Mouse (Mus musculus): ENCODE measurements around the gene Qk. TPM values are rescaled to one million over a fixed set of nuclear protein-coding genes. Genes with fewer than 3 reads are reported as not detected.

Gene Qk
- total RNA-seq, 2 experiments from 2014 or later: 339 to 352 TPM

DNA sequence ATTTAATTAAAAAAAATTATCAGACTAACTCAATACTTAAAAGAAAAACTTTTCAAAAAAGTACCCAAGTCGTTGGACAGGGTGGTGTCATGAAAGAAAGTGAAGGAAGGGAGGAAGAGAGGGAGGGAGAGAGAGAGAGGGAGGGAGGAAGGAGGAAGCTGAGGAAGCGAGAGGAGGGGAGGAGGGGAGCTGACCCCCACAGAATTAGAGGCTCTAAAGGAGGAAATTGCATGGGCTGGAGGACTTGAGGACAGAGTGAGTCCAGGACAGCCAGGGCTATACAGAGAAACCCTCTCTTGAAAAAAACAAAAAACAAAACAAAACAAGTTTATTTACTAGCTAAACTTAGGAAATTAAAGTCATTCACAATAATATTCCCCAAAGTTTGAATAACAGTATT lies 27.1 kb downstream of the Qk start:
- intact Hi-C loops (cut with DNase I): no loop called here
- no peak for DNase-seq (ENCODE audit: low spot score in 2 of 2)

DNA sequence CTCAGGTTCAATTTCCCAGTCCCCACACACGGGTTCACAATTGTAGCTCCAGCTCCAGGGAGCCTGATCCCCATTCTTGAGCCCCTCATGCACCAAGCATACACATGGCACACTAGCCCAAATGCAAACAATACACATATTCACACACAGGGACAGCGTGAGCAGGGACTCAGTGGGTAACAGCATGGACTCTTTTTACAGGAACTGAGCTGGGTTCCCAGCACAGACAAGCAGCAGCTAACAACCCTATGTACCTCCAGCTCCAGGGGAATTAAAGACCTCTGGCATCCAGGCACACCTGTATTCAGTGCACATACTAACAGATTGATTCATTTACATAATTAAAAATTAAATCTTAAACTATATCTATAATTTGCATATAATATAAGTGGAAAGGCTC lies 34.9 kb downstream of the Qk start:
- DNase-seq (ENCODE audit: low spot score in 2 of 2): no peak
- intact Hi-C loops (cut with DNase I): no loop called here

DNA sequence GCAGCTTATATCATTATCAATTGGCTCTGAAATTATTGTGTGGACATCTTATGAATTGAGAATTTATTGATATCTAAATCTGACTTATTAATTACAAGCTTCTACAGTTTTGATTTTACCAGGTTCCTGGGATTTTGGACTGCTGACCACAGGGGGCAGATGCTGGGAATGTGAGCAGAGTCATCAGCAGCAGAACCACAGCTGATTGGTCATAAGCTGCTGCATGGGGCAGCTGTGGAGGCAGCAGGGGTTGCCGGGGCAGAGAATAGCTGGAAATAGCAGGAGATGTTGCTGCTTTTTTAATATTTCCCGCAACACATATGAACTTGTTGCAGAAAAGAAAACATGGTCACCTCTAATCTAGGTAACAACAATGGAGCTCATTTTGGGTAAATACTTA lies 40.1 kb downstream of the Qk start:
- DNase-seq (ENCODE audit: low spot score in 2 of 2): no peak
- intact Hi-C loops (cut with DNase I): no loop called here

DNA sequence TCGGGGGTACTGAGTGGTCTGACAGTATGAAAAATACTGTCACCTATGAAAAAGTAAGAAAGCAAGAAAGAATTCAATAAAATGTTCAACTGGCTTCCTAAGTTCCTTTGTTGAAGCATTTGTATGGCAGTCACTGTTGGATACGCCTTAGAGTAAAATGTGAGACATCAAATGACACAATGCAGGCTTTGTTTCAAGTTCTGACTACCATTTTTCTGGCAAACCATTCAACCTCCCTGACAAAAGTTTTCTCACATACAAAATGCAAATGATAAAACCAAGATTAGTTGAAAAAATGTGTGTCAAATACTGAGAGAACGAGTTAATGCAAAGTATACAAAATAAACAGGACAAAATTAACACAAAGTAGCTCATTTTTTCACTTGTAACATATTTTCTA lies 50.1 kb downstream of the Qk start:
- intact Hi-C loops (cut with DNase I): no loop called here
- DNase-seq (ENCODE audit: low spot score in 2 of 2): no peak

DNA sequence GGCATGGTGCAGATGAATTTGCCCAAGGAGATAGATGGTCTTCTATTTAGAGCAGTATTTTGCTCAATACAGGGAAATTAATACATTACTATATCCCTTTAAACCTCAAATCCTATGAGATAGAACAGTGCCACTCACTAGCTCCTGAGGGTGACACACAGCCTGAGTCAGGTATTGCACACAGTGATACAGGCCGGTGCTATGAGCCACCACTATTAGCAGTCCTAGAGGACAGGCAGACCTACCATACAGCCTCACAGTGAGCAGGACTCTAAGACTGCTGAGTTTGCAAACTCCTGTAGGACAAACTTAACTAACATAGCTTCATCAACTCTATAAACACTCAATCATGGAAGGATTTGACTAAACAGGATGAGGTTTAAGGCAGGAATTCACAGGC lies 51.2 kb downstream of the Qk start:
- no peak for DNase-seq (ENCODE audit: low spot score in 2 of 2)
- intact Hi-C loops (cut with DNase I): no loop called here

DNA sequence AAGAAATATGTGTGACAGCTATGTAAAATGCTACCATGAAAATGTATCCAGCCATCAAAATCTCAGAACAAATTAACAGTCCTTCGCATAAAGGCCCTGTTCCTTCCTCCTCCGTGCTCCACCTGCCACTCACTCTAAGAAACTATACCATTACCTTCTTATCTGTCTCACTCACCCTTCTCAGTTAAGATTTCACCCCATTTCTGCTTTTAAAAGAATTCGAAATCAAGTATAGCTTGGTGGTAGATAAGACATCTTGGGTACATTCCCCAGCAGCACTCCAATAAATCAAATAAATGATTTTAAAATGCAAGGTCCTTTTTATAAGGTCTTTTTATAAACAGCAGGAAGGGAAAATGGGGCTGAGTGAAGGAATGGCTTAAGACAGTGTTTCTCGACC lies 53.4 kb downstream of the Qk start:
- intact Hi-C loops (cut with DNase I): no loop called here
- DNase-seq (ENCODE audit: low spot score in 2 of 2): no peak

DNA sequence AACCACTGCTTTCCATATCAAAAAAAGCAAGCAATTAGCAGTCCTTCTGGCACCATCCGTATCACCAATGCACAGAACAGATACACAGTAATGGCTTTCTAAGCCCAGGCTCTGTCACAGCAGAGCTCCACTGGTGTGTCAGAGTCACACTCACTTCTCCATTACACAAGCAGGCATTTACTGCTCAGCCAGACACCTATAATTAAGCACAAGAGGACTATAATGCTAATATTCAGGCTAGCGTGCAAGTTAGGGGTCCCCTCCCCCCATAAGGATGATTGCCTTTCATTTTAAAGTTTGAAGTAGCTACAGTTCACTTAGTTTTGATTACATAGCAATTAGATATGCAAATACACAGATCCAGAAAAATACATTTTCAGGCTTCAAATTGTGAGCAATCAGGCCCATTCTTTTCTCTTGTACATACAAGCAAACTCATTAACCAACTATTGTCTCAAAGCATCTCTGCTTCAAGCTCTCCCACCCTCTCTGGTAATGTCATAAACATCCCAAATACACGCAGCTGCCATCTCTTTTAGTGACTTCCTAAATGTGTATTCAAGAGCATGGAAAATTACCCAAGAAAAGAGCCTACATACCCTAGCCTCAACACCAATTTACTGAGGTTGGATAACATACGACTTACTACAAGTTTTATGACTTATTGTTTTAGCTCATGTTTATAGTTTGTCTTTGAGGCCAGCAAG lies 68.2 kb downstream of the Qk start:
- peak in 1 of 2 experiments; percentile 17 for DNase-seq (ENCODE audit: low spot score in 2 of 2)

DNA sequence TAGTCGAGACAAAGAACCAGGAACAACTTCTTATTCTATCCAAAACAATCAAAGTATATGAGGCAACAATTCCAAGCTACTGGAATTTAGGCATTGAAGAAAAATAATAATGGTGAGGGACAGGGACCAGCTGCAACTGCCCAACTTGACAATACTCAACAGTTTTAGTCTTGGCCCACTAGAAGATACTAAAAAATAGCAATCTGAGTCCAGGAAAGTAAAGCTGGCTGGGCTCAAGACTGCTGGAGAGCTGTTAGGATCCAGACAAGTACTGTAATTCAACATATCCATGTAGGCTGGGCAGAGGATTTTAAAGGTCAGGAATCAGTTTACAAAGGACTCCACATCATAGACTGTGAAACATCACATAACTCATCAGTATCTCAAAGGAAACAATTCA lies 79.6 kb downstream of the Qk start:
- intact Hi-C loops (cut with DNase I): no loop called here
- DNase-seq (ENCODE audit: low spot score in 2 of 2): no peak

More for the DNA sequence above, 68.2 kb downstream of the Qk start:
- intact Hi-C loops (cut with DNase I): no loop called here

DNA sequence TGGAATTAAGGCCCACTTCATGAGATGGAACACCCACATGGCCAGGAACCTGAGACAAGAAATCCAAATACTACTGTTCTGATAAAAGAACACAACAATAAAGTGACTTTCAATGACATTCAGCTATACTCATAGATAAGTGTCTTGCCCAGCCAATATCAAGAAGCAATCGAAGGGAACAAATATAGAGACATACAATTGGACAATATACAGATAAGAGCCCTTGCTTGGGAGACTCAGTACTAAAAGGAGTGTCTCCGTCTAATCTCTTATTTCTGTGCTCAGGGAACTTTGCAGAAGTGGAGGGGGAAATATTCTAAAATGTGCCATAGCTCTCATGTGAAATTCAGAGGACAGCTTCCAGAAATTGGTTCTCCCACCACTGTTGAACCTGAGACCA lies 83.1 kb downstream of the Qk start:
- intact Hi-C loops (cut with DNase I): no loop called here

DNA sequence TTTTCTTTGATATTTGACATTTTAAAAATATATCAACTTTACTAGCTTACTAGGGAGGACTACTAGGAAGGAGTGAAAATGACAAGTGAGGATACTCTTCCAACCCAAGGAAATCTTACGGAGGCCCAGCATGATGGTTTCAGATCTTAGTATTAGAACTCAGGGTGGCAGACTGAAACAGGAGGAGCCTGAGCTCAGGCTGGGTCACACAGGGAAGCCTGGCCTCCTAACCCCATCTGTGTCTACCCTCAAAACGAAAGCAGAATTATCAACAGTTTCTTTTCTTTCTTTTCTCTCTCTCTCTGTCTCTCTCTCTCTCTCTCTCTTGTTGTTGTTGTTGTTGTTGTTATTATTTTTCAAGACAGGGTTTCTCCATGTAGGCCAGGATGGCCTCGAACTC lies 87.2 kb downstream of the Qk start:
- intact Hi-C loops (cut with DNase I): no loop called here
- DNase-seq (ENCODE audit: low spot score in 2 of 2): no peak

More for the DNA sequence above, 83.1 kb downstream of the Qk start:
- no peak for DNase-seq (ENCODE audit: low spot score in 2 of 2)

DNA sequence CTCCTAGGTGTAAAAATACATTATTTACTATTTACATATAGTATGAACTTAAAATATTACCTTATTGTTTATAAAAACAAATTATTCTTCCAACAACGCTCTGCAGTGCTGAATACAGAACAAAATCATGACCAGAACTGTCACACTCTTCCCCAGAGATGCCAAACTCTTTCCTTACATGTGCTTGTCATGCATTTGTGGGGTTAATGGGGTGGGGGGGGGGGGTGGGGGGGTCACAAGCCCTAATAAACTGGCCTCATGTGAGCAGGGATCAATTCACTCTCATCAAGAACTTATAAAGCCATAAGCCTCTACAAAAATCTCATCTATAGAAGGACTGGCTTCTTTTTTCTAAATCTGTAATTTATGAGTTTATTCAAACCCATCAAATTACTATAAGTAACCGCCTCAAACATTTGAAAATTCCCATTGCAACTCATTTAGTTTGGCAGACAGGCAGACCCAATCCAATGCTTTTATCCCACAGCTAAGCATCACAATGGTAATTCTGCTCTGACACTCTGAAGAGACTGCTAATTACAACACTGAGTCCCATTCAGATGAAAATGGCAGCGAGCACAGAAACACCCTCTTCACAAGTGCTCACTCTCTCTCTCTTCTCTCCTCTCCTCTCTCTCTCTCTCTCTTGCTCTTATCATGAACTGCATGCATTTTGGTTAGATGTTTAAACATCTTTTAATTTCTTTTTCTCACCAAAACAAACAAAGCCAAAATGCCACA lies 91.7 kb downstream of the Qk start:
- intact Hi-C loops (cut with DNase I): no loop called here
- DNase-seq (ENCODE audit: low spot score in 2 of 2): no peak

DNA sequence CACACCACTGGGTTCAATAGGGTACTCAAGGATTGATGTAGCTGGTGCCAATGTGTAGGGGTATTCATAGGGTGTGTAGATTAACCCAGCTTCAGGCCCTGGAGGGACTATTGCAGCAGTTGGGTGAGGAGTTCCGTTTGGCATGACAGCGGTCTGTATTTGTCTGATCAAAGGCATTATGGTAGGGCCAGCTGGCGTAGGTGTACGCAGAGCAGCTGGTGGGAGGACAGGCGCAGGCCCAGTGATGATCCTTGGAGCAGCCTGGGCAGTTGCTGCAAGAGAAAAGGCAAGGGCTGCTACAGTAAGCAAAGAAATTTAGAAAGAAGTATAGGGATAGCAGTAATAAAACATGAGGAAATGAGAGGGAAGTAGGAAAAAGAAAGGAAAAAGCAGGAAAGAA lies 103.5 kb downstream of the Qk start:
- intact Hi-C loops (cut with DNase I): loop anchor here (10.0 kb wide), 1 partner anchor 279 kb away; no protein-coding TSS in a partner anchor
- DNase-seq (ENCODE audit: low spot score in 2 of 2): no peak

DNA sequence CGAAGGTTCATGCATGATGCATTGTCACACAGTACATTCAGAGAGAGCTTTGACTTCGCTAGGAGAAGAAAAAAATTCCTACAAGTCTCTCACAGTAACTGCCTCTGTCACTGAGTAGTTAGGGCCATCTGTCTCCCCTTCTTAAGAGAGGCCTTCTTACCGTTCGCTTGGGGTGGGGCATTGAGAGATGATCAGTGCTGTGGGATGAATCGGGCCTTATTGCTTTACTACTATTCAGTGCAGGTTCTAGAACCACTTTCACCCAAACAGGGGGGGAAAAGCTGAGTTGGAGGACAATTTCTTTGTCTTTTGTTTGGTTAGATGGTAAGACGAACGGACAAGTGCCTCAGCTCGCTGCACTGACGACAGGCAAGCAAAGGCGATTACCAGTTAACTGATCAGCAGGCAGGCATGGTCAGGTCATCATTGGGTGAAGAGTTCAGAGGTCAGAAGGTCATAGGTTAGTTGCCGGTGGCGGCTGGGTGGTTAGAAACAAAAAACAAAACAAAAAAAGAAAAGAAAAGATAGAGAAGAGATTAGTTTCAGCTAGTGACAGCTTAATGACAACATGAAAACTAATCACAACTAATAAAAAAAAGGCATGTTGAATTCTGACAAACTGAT lies 110.4 kb downstream of the Qk start:
- intact Hi-C loops (cut with DNase I): no loop called here
- DNase-seq (ENCODE audit: low spot score in 2 of 2): no peak

DNA sequence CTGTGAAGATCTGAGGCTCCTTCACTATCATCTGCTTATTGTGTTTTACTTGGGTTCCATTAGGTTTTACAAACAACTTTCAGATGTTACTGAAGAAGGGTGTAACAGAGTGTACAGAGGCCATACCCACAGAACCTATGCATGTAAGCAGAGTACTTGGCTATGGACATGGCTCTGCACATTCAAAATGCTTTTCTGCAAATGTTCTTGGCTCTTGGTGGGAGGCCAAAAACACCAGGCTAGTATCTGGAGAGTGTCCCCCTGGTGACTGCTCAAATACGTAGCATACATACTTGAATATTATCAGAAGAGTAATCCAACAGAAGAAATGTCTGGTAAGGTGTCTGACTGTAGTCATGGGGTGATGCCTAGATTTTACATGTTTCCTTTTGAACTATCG lies 121.0 kb downstream of the Qk start:
- intact Hi-C loops (cut with DNase I): no loop called here
- no peak for DNase-seq (ENCODE audit: low spot score in 2 of 2)

DNA sequence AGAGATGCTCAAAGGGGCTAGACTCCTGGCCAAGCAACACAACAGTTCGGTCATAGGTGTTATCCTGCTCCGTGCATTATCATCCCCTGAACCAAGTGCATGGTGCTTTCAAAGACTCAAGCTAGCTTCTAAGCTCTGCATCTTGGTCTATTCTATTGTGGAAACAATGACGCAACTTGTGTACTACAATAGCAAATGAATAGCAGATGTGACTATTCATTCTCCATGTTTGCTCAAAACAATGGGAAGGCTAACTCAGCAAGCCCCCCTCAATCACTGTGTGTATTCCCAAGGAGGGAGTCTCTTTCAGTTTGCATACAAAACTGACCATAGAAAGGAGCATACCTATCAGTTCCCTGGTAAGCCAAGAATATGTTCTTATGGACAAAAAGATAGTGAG lies 121.4 kb downstream of the Qk start:
- DNase-seq (ENCODE audit: low spot score in 2 of 2): no peak
- intact Hi-C loops (cut with DNase I): no loop called here

DNA sequence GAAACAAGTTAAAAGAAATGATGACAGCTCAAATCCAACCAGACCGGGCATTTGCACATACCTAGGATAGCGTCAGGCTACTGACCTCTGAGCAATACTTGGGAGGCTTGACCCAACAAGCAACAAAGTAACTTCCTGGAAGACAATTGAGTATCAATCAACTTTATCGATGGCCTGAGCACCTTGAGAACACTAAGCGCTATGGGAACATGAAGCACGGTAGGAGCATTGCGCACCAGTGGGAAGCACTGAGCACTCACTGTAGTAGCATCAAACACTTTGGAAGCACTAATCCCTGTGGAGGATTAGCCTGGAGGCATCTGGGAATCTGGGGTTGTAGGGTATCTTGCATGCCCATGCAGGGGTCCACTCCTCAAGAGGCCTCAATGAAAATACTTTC lies 124.0 kb downstream of the Qk start:
- no peak for DNase-seq (ENCODE audit: low spot score in 2 of 2)
- intact Hi-C loops (cut with DNase I): no loop called here

DNA sequence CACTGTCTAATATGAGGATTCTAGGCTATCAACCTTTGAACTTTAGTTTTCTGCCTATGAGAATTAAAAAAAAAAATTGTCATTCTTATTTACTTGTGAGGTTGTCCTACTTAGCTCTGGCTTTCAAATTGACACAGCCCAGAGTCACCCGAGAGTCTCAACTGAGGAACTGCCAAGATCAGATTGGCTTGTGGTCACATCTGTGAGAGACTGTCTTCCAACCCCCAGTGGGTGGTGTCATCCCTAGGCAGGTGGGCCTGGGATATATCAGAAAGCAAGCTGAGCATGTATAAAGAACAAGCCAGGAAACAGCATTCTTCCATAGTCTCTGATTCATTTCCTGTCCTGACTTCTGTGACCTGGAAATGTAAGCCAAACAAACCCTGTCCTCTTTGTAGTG lies 128.8 kb downstream of the Qk start:
- intact Hi-C loops (cut with DNase I): no loop called here
- no peak for DNase-seq (ENCODE audit: low spot score in 2 of 2)

DNA sequence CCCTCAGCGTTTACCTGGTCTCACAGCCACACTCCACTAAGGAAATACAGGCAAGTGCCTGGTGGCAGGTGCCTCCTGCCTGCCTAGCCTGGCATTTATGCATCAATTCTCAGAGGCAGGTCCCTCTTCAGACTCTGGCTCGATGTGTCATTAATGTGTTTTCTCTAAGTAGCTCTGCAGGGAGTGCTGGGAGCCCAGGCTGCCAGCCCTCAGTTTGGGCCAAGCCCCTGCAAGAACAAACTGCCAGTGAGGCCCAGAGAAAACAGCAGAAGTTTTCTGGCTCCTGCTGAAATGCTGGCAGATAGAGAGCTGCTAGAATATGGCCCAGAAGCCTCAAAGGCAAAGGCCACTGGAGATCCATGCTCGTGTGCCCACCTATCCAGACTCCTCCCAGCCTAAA lies 131.2 kb downstream of the Qk start:
- intact Hi-C loops (cut with DNase I): loop anchor here (10.0 kb wide), 1 partner anchor 424 kb away; no protein-coding TSS in a partner anchor
- no peak for DNase-seq (ENCODE audit: low spot score in 2 of 2)

DNA sequence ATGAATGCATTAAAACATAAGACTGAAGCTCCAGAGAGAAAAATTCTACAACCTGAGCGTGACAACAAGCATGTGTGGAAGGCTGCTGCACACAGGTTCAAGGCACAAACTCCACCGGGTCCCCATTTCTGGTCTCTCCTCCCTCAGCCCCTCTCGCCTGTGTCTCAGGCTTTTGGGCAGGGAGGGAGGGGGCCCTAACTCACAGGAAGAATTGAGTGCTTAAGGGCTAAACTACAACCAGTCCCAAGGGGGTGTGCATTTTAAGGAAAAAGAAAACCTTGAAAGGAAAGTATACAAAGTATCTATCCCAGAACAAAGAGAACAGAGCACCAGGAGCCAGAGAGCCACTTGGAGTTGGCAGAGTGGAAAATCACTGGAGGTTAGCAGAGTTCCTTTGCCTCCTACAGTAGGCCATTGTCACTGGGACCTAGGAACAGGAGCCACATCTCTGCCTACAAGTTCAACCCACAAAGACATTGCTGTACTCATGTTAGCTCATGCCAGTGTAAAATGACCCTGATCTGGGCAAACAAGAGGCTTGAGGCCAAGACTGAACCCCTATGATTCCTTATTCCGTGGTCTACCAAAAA lies 132.1 kb downstream of the Qk start:
- DNase-seq (ENCODE audit: low spot score in 2 of 2): no peak
- intact Hi-C loops (cut with DNase I): loop anchor here (10.0 kb wide), 1 partner anchor 423 kb away; no protein-coding TSS in a partner anchor

DNA sequence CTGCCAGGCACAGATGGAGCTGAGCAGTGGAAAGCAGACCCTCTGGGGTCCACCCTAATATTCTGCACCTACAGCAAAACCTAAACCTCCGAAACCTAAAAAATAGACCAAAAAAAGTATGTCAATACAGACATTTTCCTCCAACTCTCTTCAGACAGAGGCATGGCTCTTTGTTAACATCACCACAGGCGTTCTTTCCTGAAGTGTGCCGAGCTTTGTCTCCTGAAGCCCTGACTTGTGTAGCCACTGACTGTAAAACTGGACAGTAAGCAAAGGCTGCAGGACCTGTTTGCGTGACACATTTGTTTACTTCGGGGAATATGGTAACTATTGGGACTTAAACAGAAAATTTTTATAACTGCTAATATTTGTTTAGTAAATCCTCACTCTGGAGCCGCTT lies 137.9 kb downstream of the Qk start:
- no peak for DNase-seq (ENCODE audit: low spot score in 2 of 2)
- intact Hi-C loops (cut with DNase I): loop anchor here (10.0 kb wide), 1 partner anchor 417 kb away; no protein-coding TSS in a partner anchor
